Mouse (Mus musculus): Measurements from ENCODE around the gene Wfdc21.

Wfdc21 gene

DNA sequence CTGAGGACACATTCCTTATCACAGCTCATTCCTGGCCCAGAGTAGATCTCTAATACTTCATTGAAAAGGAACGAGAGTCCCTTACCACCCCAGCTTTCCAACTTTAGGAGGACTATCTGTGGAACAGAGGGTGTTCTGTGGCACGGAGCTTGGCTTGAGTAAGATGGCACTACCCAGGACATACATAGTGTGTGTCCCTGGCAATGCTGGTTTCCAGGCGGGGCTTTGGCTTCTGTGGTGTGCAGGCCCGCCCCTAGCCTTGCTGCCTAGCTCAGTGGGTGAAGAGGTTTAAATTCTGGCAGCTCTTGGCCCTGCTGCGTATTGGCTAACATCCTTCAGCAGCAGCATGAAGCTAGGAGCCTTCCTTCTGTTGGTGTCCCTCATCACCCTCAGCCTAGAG lies at the start of gene Wfdc21:
TSS of gene Wfdc21 (plus strand) at position 260 of the 400 bp plus-strand sequence.
- DNase-seq (ENCODE audit: low spot score in 2 of 2) = no peak

DNA sequence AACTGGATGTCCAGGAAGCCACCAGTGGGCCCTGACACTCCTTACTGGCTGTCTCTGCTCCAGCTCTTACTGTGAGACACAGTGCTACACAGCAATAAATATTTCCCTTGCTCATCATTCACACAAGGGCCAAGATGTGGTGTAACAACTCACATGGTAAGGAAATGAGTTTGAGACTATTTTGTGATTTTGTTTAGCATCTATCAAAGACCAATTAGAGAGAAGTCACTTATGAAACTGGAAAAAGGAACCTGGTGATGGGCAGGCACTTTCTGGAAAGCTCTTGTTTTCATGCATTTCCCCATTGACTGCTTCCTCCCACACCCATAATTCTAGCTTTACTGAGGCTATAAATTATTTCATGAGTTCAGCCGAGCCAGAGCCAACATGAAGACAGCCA lies 43.0 kb upstream of the Wfdc21 start, which contains the start of gene Wfdc17:
TSS of gene Wfdc17 (plus strand) at position 287 of the 400 bp plus-strand sequence.
- DNase-seq (ENCODE audit: low spot score in 2 of 2) = no peak

DNA sequence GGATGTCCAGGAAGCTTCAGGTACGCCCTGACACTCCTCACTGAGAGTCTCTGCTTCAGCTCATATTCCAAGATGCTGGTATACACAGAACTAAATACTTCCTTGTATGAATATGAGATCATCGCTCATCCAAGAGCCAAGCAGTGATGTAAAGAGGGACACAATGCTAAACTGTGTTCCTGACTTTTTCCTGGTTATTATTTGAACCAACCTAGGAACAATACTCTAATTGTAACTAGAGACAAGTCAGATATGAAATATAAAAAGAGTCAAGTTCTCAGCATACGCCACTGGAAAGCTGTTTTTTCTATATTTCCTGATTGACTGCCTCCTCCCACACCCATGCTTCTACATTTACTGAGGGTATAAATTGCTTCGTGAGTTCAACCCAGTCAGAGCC lies 38.0 kb upstream of the Wfdc21 start, which contains the start of gene Wfdc18:
TSS of gene Wfdc18 (plus strand) at position 301 of the 400 bp plus-strand sequence.
- DNase-seq (ENCODE audit: low spot score in 2 of 2) = no peak

DNA sequence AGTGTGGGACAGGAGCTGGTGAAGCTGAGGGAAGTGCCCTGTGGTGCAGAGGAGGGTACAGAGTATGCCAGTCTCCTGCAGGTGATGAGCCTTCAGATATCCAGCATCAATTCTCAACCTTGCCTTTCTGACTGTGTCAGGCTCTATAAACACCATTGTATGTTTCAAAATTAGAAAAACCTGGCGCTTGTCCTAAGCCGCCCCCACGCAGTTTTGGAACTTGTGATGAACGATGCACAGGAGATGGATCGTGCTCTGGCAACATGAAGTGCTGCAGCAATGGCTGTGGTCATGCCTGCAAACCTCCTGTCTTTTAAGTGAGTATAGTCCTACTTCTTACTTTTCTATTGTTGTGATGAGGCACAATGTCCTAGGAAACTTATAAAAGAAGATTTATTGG lies 37.1 kb upstream of the Wfdc21 start:
- no peak for DNase-seq (ENCODE audit: low spot score in 2 of 2)

DNA sequence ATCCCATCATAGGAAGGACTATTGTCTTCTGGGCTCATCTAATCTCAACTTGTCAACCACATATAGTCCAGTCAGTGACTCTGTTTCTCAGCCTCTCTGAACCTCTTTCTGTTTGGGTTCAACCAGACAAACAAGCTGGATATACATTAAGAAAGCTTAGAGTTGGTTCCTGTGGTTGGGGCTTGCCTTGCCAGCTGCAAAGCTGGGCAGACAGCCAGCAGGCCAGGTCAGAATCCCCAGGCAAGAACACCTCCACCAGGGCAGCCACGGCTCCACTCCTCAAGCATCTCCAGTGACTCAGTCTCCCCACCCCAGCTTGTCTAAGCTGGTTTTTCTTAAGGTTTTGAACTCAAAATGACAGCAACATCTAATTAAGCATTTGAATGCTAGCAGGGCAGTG lies 34.1 kb upstream of the Wfdc21 start:
- no peak for DNase-seq (ENCODE audit: low spot score in 2 of 2)

DNA sequence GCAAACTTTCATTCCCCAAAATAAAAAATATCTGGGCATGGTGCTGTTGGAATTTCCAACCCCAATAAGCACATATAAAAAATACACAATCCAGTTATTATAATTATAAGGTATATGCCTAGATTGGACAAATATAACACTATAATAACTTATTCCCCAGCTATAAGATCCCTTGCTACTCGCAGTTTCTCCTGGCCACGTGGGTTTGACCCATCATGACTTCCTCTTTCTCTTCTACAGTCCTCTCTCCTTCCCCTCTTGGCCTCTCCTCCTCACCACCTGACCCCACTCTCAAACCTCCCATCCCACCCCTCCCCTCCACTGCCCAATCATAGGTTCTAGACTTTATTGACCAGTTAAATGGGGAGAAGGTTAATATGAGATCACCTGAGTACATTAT lies 32.8 kb upstream of the Wfdc21 start:
- no peak for DNase-seq (ENCODE audit: low spot score in 2 of 2)

DNA sequence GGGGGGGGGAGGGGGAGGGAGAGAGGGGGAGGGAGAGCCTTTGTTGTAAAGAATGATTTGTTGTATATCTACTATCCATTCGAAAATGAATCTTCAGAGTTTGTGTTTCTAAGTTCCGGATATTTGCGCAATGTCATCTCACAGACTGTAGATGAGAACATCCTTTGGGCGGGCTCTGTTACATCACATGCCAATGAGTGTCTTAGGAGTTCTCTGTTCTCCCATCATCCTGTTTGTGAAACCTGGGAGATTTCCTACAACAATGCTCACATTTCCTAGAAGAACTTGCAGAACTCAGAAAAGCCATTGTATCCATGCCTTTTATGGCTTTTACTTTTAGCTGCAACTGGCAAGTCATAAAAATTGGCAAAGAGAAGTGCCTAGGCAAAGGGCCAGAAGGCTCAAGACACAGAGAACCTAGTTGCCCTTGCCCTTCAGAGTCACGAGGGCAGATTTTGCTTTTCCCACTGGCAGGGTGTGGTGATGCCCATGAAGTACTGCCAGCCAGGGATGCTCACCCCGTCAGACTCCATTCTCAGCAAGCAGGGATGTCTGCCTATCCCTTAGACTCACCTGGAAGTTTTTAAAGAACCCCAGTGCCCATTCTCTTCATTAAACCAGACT lies 29.6 kb upstream of the Wfdc21 start:
- no peak for DNase-seq (ENCODE audit: low spot score in 2 of 2)

DNA sequence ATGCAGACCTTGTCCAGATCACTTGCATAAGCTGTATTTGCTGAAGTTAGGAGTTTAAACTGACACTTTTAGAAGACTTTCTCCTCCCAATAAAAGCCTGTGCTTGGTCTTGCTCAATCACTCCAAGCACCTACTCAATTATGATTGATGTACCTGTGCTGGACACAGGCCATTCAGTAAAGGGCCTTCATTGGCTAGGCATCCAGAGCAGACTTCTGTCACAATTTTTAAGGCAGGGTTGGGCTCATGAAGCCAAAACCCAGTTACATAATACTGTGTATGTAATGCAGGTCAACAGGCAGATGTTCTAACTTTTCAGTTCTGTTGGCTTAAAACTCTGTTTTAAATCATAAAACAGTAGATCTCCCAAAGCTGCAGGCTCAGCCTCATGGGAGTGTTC lies 26.0 kb upstream of the Wfdc21 start:
- no peak for DNase-seq (ENCODE audit: low spot score in 2 of 2)

DNA sequence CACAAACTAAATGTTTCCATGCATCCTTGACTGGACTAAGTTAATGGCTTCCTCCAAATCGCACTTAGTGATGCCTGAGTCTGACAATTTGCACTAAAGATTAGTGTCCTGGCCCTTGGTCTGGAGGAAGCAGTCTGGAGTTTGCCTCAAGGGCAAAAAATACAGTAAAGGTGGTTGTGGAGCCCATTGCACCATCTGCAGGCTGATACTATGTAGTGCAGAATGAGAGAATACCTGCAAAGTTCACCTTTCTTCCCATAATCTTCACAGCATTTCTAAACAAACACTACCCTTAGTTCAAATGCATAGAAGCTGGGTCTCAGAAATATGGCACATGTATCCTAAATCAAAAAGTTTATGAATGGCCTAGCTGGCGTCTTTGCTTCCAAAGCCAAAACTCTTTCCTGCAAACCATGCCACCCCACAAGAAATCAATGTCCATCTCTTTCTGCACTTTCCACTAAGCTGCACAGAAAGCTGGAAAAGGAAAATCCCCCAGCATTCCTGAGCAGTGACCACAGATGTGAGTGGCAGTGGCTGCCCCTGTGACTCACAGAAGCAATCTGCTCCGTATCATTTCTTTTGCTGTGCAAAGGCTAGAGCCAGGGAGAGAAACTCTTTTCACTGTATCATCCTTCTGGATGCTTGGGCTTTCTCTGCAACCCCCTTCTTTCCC lies 17.8 kb upstream of the Wfdc21 start:
- DNase-seq (ENCODE audit: low spot score in 2 of 2) = no peak

DNA sequence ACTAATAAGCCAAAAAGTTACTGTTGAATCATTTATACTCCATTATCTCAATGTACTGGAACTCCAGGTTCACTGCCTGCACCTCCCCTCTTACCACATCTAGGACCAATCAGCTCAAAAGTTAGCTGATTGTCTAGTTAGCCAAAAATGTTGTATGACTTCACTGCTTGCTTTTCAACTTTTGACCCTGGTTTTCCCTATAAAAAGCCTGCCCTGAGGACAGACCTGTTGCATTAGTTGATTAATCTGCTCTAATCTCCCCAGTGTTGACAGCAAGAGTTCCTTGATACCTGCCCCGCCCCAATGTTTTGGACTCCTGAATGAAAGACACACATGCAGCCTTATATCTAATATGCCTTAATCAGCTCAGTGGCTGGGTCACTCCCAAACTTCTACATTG lies 15.6 kb upstream of the Wfdc21 start:
- no peak for DNase-seq (ENCODE audit: low spot score in 2 of 2)

DNA sequence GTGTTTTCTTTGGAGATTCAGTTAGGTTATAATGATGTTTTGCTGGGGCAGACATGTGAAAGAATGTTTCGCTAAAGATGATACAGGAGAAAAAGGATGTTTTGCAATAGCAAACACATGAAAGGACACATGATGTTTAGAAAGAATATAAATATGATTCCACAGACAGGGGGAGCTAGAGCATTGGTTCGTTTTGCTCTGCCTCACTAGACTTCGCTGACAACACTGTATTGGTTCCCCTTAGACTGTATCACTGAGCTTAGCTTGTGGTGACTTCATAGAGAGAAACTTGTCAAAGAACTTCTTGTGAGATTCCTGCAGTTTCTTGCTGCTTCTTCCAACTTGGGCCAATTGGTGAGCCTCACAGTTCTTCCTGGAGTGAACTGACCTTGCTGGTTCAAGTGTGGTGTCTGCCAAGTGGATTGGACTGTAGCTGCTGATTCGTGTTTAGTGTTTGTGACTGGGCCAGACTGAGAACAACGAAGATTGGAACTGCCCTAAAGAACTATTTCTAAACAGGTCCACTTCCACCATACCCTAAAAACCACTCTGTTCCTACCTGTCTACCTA lies 13.6 kb upstream of the Wfdc21 start:
- no peak for DNase-seq (ENCODE audit: low spot score in 2 of 2)

DNA sequence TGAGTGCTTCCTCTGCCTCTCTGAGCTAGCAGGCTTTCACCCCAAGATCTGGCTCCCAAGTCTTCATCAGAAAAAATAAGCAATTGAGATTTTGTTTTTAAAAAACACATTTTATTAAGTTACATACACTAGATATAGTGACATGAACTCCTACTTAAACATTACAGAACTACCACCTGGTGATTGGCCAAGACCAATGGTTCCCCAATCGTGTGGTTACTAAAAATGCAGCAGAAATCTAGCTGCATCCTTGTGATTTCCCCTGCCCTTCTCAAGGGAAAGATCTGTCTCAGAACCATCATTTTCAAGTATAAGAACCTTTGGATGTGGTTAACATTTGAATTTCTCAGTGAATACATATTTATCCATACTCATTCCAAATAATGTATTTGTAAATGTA lies 12.5 kb upstream of the Wfdc21 start:
- no peak for DNase-seq (ENCODE audit: low spot score in 2 of 2)

DNA sequence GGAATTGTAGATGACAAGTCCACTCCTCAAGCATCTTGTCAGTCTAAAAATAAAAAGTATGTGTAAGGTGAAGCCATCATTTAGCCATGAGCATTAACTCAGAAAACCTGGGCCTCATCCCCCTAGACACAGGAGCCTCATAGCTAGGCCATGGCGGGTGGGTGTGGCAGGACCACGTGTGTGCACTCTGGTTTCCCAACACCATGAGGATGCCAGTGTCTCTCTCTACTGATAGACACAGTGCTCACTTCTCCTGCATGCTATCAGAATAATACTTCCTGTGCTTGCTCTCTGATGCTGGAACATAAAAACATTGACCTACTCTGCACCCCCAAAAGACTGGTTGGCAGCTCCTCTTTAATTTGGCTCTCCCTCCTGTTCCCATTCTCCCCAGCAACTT lies 10.9 kb upstream of the Wfdc21 start:
- no peak for DNase-seq (ENCODE audit: low spot score in 2 of 2)

DNA sequence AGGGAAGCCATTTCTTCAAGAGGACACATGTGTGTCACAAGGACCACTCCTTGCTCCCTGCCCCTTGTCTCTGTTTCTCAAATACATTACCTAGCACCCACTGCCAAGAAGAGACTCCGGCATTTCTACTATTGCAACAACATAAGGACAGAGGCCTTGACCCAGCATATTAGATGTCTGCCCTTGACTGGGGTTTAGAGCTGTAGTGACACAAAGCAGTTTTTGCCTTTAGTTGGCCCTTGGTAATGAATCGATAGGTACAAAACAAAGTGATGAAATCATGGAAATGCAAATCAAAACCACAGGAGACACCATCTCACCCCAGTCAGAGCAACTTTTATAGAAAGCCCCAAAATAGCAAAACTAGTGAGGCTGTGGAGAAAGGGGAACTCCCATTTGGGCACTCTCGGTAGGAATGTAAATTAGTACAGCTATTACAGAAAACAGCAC lies 9.6 kb upstream of the Wfdc21 start:
- DNase-seq (ENCODE audit: low spot score in 2 of 2) = no peak

DNA sequence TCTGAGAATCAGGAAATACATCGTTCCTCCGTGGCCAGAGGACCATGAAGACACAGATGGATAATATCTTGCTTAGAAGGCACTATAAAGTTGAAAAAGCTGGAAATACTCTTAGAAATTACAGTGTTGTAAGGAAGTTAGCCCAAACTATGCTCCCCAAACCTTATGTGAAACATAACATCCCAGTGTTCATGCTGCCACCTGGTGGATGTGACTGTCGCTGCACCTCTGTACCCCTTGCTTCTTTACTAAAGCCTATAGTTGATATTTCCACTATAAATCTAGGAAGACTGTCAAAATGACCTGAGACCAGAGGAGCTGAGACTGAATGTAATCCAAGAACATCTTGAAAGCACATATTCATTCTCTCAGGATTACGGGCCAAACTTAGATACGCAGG lies 7.5 kb upstream of the Wfdc21 start:
- DNase-seq (ENCODE audit: low spot score in 2 of 2) = peak; percentile 34 to 74

DNA sequence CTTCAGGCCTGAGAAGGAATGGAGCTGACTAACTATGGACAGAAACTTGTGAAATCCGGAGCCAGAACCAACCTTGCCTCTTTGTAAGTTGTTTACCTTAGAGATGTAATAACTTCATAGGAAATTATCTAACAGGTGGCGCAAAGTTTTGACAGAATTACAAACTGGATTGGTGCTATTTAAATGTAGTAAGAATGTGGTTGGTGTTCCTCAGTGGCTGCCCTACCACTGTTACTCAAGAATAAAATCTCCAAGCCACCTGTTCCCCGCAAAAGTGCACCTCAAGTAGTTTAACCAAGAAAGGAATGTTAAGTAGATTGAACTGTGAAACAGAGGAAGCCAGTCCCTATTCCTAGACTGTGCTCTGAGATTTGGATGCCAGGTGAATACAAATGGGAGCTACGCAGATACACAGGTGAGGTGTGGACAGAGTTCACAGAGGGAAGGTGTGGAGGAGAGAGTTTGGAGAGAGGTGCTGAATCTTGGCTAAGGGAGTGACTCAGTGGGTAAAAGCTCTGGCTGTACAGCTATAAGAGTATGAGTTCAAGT lies 6.2 kb upstream of the Wfdc21 start:
- DNase-seq (ENCODE audit: low spot score in 2 of 2) = no peak

DNA sequence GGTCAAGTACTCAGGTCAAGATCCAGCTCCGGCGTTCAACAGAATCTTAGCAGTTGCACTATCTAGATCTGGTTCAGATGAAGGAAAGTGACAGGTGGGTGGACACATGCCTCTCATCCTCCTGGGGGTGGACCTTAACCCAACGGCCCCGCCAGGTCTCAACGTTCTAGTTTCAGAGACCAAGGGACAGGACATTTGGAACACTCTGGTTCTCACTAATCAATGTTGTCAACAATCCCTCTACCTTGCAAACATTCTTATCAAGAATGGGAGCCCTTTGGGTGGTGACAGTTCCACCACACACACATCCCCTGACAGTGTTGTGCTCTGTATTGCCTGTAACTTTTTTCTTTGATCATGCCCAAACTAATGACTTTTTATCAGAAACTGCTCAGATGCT lies 4.9 kb upstream of the Wfdc21 start:
- DNase-seq (ENCODE audit: low spot score in 2 of 2) = no peak

DNA sequence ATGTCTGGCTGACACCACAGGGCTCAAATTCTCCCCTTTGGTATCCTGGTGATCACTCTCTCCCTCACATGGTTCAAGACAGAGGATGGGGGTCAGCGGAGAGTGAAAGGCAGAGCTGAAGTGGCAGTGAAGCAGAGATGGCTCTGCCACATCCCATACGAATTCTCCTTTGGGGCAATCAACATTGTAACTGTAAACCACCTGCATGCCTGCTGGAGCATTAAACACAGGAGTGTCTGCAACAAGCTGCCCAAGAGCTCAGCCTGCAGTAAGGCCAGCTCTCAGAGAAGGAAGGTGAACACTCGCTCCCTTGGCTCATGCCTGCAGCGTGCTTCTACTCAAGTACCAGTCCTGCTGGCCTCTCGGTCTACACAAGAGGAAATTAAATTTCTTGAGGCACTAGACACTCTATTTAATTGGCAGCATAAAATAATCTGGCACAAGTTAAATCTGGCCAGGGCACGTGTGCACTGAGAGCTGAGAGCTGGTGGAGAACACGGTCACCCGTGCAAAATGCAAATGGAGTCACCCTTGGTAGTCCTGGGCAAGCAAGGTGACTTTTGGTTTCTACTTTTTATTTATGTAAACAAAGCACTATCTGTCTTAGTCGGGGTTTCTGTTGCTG lies 3.9 kb upstream of the Wfdc21 start:
- DNase-seq (ENCODE audit: low spot score in 2 of 2) = no peak

DNA sequence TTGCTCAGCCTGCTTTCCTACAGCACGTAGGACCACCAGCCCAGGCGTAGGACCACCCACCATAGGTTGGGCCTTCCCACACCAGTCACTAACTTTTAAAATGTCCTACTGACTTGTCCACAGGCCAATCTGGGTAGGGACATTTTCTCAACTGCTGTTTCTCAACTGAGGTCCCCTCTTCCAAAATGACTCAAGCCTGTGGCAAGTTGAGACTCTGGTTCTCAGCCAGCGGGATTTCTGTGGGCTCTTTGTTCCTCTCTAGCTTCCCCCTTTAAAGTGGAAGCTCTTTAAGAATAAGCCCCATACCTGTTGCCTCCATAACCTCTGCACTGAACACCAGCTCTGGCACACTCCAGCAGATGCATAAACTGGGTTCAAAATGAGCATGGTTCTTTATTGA lies 3.2 kb upstream of the Wfdc21 start:
- DNase-seq (ENCODE audit: low spot score in 2 of 2) = no peak

DNA sequence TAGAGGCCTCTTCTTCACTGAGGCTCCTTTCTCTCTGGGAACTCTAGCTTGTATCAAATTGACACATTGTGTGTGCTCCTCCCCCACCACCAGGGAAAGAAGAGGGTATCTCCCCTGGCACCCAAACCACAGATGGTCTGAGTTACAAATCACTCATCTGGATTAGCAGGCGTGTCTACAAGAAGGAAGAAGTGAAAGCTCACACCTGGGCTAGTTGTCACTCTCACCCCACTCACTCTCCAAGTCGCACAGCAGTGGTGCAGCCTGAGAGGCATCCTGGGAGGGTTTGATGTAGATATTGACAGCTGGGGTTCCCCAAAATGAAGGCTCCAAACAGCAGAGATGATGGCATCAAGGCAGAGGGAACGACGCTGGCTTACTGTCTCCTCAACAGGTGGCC lies 588 bp upstream of the Wfdc21 start:
- no peak for DNase-seq (ENCODE audit: low spot score in 2 of 2)

DNA sequence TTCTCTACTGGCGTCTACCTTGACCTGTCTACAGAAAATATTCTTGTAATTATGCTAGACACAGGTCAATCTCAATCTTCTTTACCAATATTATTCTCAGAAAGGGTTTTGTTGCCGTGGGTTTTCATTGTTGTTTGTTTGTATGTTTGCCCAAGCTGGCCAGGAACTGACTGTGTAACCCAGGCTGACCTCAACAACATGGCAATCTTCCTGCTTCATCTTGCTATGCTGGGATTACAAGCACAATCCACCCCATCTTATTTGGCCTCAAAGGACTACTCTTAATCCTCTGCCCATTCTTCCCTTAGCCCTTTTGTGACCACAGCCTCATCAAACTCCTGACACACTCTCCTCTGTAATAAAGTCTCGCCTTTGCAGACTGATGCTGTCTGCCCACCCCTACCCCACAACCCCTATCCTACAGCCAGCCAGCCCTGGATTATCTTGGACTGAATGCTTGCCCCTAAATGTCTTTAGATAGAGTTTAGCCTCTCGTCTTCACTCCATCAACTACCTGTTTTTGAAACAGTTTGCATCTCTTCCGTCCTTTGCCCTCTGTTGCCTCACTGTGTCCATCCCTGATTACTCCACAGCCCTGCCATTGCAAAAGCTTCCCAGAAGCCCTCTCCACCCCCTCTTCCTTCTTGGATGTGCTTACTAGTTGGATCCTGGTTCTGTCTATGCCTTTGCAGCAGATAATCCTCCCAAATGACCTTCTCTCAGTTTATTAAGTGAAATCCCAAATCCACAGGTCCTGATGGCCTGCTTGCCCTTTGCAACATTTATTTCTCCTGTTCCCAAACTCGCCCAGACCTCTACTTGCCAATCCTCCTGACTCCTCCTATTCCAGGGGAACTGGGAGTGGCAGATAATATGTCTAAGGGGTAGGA lies 881 bp downstream of the Wfdc21 start:
- DNase-seq (ENCODE audit: low spot score in 2 of 2) = no peak
